Mouse (Mus musculus): Measurements from ENCODE around the gene Slc39a13. TPM values are rescaled to one million over a fixed set of nuclear protein-coding genes. Genes with fewer than 3 reads are reported as not detected.

Gene Slc39a13
- polyA plus RNA-seq, 1 experiment from 2014 or later: 20.3 TPM

DNA sequence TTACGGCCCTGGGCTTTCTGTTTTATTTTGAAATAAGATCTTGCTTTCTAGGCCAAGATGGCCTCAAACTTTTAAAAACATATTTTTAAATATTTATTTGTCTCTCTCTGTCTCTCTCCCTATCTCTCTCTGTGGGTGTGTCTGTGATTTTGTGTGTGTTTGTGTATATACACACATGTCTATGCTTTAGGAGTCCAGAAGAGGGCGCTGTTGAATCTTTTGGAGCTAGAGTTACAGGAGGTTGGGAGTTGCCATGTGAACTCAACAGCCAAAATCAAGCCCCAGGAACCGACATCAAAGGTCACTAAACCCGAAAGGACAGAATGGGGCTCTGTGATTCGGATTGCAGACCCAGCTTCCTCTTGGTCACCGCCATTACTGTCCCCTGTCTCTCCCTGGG, 40.2 kb upstream of the Slc39a13 start:
- 74% methylated on average over 6 of the region's 6 CpGs for WGBS
- DNase-seq (ENCODE audit: low spot score): no peak
- Histone ChIP-seq H3K4me3 (no peak overlapping the region), H3K27me3 (replicated peaks; ENCODE audit: low read depth, poor library complexity, severe bottlenecking) (peaks cover 9% of the 10 kb centered on the region), H3K27ac (replicated peaks) (no peak overlapping the region), H3K36me3 (replicated peaks) (no peaks in the 10 kb centered on the region), H3K9me3 (no peaks in the 10 kb centered on the region), H3K4me1 (peaks cover 7% of the 10 kb centered on the region)

GRCm38 (mm10) chr2:91109807-91110385, 39.7 kb upstream of the Slc39a13 start:
- no peak overlapping the region for H3K4me3 ChIP-seq
- H3K9me3 ChIP-seq: no peaks in the 10 kb centered on the region
- 91% methylated on average over 5 of the region's 5 CpGs for WGBS
- peaks cover 8% of the 10 kb centered on the region; the same call in 1 of the 2 replicates for H3K27me3 ChIP-seq (replicated peaks; ENCODE audit: low read depth, poor library complexity, severe bottlenecking)
- no peak for DNase-seq (ENCODE audit: low spot score)
- H3K4me1 ChIP-seq: peaks cover 1% of the 10 kb centered on the region; the same call in 1 of the 2 replicates
- no peak overlapping the region for H3K27ac ChIP-seq (replicated peaks)
- H3K36me3 ChIP-seq (replicated peaks): no peaks in the 10 kb centered on the region

- Histone ChIP-seq H3K4me3 (no peak overlapping the region), H3K27me3 (replicated peaks; ENCODE audit: low read depth, poor library complexity, severe bottlenecking) (peaks cover 4% of the 10 kb centered on the region; the same call in 1 of the 2 replicates), H3K9me3 (no peaks in the 10 kb centered on the region), H3K36me3 (replicated peaks) (no peaks in the 10 kb centered on the region), H3K4me1 (no peaks in the 10 kb centered on the region; the same call in 1 of the 2 replicates), H3K27ac (replicated peaks) (no peak overlapping the region)
- DNase-seq (ENCODE audit: low spot score): no peak
- WGBS: 85% methylated on average over 5 of the region's 5 CpGs
These were observed 39.0 kb upstream of the Slc39a13 start for GRCm38 (mm10) chr2:91109241-91109640.

DNA sequence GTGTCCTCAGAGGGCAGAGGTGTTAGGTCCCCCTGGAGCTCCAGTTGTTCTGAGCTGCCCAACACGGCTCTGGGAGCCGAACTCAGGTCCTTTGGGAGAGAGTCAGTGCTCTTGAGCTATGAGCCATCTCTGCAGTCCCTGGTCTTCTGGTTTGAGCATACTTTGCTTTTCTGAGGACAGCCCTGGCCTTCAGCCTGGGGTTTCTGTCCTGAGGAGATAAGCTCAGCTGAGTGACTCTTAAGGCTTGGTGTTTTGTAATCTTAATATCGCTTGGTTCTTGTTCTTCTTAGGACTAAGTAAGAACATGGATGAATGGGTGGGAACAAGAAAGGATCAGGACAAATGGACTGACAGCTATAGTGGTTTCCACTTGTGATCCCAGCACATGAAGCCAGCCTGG, 37.9 kb upstream of the Slc39a13 start:
- no peak overlapping the region for H3K27ac ChIP-seq (replicated peaks)
- H3K9me3 ChIP-seq: no peaks in the 10 kb centered on the region
- DNase-seq (ENCODE audit: low spot score): no peak
- no peaks in the 10 kb centered on the region for H3K27me3 ChIP-seq (replicated peaks; ENCODE audit: low read depth, poor library complexity, severe bottlenecking)
- 83% methylated on average over 3 of the region's 3 CpGs for WGBS
- no peak overlapping the region for H3K4me3 ChIP-seq
- no peaks in the 10 kb centered on the region; the same call in 1 of the 2 replicates for H3K4me1 ChIP-seq
- no peaks in the 10 kb centered on the region for H3K36me3 ChIP-seq (replicated peaks)

- no peak overlapping the region for H3K27ac ChIP-seq (replicated peaks)
- peaks cover 4% of the 10 kb centered on the region; the same call in 1 of the 2 replicates for H3K4me1 ChIP-seq
- no peaks in the 10 kb centered on the region for H3K27me3 ChIP-seq (replicated peaks; ENCODE audit: low read depth, poor library complexity, severe bottlenecking)
- no peaks in the 10 kb centered on the region for H3K36me3 ChIP-seq (replicated peaks)
- H3K4me3 ChIP-seq: no peak overlapping the region
- H3K9me3 ChIP-seq: no peaks in the 10 kb centered on the region
- DNase-seq (ENCODE audit: low spot score): peak; percentile 90
- 16% methylated on average over 7 of the region's 7 CpGs for WGBS
These were observed 31.0 kb upstream of the Slc39a13 start for GRCm38 (mm10) chr2:91101124-91101740.

GRCm38 (mm10) chr2:91098156-91098555, 27.9 kb upstream of the Slc39a13 start:
- no peak for DNase-seq (ENCODE audit: low spot score)
- Histone ChIP-seq H3K9me3 (no peaks in the 10 kb centered on the region), H3K4me1 (peaks cover 4% of the 10 kb centered on the region; the same call in 1 of the 2 replicates), H3K4me3 (no peak overlapping the region), H3K27ac (replicated peaks) (no peak overlapping the region), H3K27me3 (replicated peaks; ENCODE audit: low read depth, poor library complexity, severe bottlenecking) (no peaks in the 10 kb centered on the region), H3K36me3 (replicated peaks) (no peaks in the 10 kb centered on the region)
- WGBS: 83% methylated on average over 2 of the region's 2 CpGs

GRCm38 (mm10) chr2:91097015-91097414, 26.8 kb upstream of the Slc39a13 start:
- Histone ChIP-seq H3K9me3 (no peaks in the 10 kb centered on the region), H3K36me3 (replicated peaks) (no peaks in the 10 kb centered on the region), H3K4me1 (peaks cover 4% of the 10 kb centered on the region; the same call in 1 of the 2 replicates), H3K27ac (replicated peaks) (no peak overlapping the region), H3K4me3 (no peak overlapping the region), H3K27me3 (replicated peaks; ENCODE audit: low read depth, poor library complexity, severe bottlenecking) (no peaks in the 10 kb centered on the region)
- 83% methylated on average over 10 of the region's 10 CpGs for WGBS
- no peak for DNase-seq (ENCODE audit: low spot score)

DNA sequence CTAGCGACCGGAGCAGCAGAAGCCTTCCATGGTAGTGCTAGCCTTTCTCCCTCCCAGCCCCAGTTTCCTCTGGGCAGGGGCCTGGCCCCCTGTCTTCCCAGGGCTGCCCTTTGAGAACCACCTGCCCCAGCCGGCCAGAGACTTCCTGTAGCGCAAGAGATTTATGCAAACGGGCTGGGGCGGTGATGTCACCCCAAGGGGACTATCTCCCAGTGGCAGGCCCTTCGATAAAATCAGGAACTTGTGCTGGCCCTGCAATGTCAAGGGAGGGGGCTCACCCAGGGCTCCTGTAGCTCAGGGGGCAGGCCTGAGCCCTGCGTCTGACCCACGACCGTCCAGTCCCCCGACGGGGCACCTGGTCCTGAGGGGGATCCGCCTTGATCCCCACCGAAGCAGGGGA, 26.3 kb upstream of the Slc39a13 start:
- no peak overlapping the region for H3K27ac ChIP-seq (replicated peaks)

DNA sequence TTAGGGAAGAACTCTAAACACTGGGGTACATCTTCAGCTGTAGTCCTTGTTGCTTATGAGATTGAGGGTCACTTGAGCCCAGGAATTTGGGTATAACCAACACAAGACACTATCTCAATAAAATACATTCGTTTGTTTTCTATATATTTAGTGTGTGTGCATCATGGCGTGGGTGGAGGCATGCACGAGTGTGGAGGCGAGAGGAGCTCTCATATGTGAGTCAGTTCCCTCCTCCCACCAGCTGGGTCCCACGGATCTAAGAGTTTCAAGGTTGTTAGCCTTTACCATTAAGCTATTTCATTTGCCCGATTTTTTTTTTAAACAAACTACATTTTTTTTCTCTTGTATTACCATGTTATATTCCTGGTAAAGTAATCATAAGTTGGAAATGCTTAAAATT, 20.6 kb upstream of the Slc39a13 start:
- peaks cover 7% of the 10 kb centered on the region for H3K4me1 ChIP-seq
- H3K9me3 ChIP-seq: no peaks in the 10 kb centered on the region
- WGBS: 80% methylated on average over 6 of the region's 6 CpGs
- no peak overlapping the region for H3K27ac ChIP-seq (replicated peaks)
- no peaks in the 10 kb centered on the region for H3K36me3 ChIP-seq (replicated peaks)
- no peaks in the 10 kb centered on the region for H3K27me3 ChIP-seq (replicated peaks; ENCODE audit: low read depth, poor library complexity, severe bottlenecking)
- no peak for DNase-seq (ENCODE audit: low spot score)
- no peak overlapping the region for H3K4me3 ChIP-seq

More for the DNA sequence above, 26.3 kb upstream of the Slc39a13 start:
- Histone ChIP-seq H3K27me3 (replicated peaks; ENCODE audit: low read depth, poor library complexity, severe bottlenecking) (no peaks in the 10 kb centered on the region), H3K36me3 (replicated peaks) (no peaks in the 10 kb centered on the region), H3K9me3 (no peaks in the 10 kb centered on the region), H3K4me3 (no peak overlapping the region), H3K4me1 (peaks cover 4% of the 10 kb centered on the region; the same call in 1 of the 2 replicates)
- 69% methylated on average over 14 of the region's 14 CpGs for WGBS
- DNase-seq (ENCODE audit: low spot score): no peak

GRCm38 (mm10) chr2:91090208-91090607, 20.0 kb upstream of the Slc39a13 start:
- no peak overlapping the region for H3K27ac ChIP-seq (replicated peaks)
- 82% methylated on average over 6 of the region's 6 CpGs for WGBS
- no peak for DNase-seq (ENCODE audit: low spot score)
- no peaks in the 10 kb centered on the region for H3K9me3 ChIP-seq
- no peaks in the 10 kb centered on the region for H3K27me3 ChIP-seq (replicated peaks; ENCODE audit: low read depth, poor library complexity, severe bottlenecking)
- no peak overlapping the region for H3K4me3 ChIP-seq
- peaks cover 7% of the 10 kb centered on the region for H3K4me1 ChIP-seq
- H3K36me3 ChIP-seq (replicated peaks): no peaks in the 10 kb centered on the region

- Histone ChIP-seq H3K9me3 (no peaks in the 10 kb centered on the region), H3K36me3 (replicated peaks) (no peaks in the 10 kb centered on the region), H3K4me3 (no peak overlapping the region), H3K27me3 (replicated peaks; ENCODE audit: low read depth, poor library complexity, severe bottlenecking) (no peaks in the 10 kb centered on the region), H3K4me1 (peaks cover 16% of the 10 kb centered on the region), H3K27ac (replicated peaks) (no peak overlapping the region)
- 85% methylated on average over 9 of the region's 9 CpGs for WGBS
- DNase-seq (ENCODE audit: low spot score): no peak
These were observed 18.8 kb upstream of the Slc39a13 start for GRCm38 (mm10) chr2:91088987-91089386.

DNA sequence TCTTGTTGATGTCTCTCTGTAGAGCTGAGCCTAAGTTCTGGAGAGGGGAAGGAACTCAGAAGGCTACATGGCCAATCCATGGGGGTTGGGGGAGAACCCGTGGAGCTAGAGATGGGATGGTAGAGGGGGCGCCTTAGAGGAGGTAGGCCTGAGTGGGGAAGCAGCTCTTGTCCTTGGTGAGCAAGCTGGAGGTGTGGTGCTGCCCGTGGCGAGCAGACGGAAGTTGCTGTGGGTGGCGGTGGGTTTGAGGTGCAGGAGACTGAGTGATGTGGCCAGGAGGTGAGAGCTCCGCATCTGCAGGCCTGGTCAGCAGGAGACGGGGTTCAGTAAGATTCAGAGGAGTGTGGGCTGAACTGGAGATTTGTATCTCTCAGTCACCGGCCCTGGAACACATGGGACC, 17.2 kb upstream of the Slc39a13 start:
- H3K4me3 ChIP-seq: no peak overlapping the region
- peaks cover 23% of the 10 kb centered on the region for H3K4me1 ChIP-seq
- H3K36me3 ChIP-seq (replicated peaks): no peaks in the 10 kb centered on the region
- 90% methylated on average over 9 of the region's 9 CpGs for WGBS
- no peak for DNase-seq (ENCODE audit: low spot score)
- no peak overlapping the region for H3K27ac ChIP-seq (replicated peaks)
- H3K27me3 ChIP-seq (replicated peaks; ENCODE audit: low read depth, poor library complexity, severe bottlenecking): no peaks in the 10 kb centered on the region
- H3K9me3 ChIP-seq: no peaks in the 10 kb centered on the region

Measured in embryonic facial prominence, embryonic 10.5 days (tissue).